Comparison of ENCODE assay signal across 22 mouse cellular contexts in the genomic region with DNA sequence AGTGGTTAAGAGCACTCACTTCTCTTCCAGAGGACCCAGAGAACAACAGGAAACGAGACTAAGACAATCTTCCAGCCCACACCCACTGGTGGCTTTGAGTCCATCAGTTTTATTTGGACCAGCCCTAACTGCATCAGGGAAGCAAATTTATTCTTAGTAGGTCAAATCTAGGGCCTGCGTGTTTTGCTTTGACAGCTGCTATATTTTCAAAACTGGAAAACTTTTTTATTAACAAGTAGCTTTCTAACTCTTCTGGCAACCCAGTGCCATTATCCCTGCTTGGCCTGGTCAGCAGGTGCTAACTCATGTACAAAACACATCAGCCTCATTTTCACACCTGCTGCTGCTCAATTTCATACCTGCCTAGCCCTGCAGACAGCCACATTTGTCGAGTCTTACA.
"Had no signal": no experiment of that assay in that cellular context is flagged by ENCODE, and none has a peak within 500 bp of the region (broad histone marks: within the 10 kb centered on the region; RNA-seq: fewer than 3 reads in every experiment).

No protein-coding gene starts in this region.

- H3K4me3 ChIP-seq: heart, embryonic 10.5 days; heart, embryonic 12.5 days; hindbrain, embryonic 13.5 days; hindbrain, embryonic 15.5 days; kidney, embryonic 15.5 days; limb, embryonic 13.5 days; limb, embryonic 15.5 days; liver, embryonic 12.5 days had no signal

- H3K4me1 ChIP-seq: heart, embryonic 10.5 days; hindbrain, embryonic 13.5 days; hindbrain, embryonic 15.5 days; liver, embryonic 12.5 days had no signal

- H3K9ac ChIP-seq: heart, embryonic 12.5 days; hindbrain, embryonic 13.5 days; hindbrain, embryonic 15.5 days; kidney, embryonic 15.5 days; limb, embryonic 13.5 days; limb, embryonic 15.5 days; liver, embryonic 12.5 days; liver, embryonic 14.5 days had no signal

- H3K36me3 ChIP-seq: heart, embryonic 10.5 days; heart, embryonic 12.5 days; hindbrain, embryonic 13.5 days; hindbrain, embryonic 15.5 days; kidney, embryonic 15.5 days; limb, embryonic 13.5 days; limb, embryonic 15.5 days; liver, embryonic 12.5 days had no signal

- DNase-seq: gastrocnemius, postnatal 14 days; gastrocnemius, postnatal 36 days; heart, postnatal 10 days; kidney, adult 11 months; kidney, adult 2 months; kidney, adult 9 months; kidney, postnatal 14 days; kidney, postnatal 36 days; layer of hippocampus, adult 9-11 months; layer of hippocampus, postnatal 36 days; left cerebral cortex, postnatal 4 days had no signal

- H3K27me3 ChIP-seq: heart, embryonic 12.5 days; hindbrain, embryonic 13.5 days; hindbrain, embryonic 15.5 days; kidney, embryonic 15.5 days; limb, embryonic 13.5 days; limb, embryonic 15.5 days; liver, embryonic 12.5 days had no signal

- H3K27ac ChIP-seq: heart, embryonic 10.5 days; hindbrain, embryonic 13.5 days; hindbrain, embryonic 15.5 days; hindbrain, postnatal 0 days; kidney, embryonic 15.5 days; kidney, postnatal 0 days; limb, embryonic 13.5 days; limb, embryonic 15.5 days; liver, embryonic 12.5 days; liver, embryonic 14.5 days had no signal
